Mouse (Mus musculus) forebrain, embryonic 16.5 days (tissue): ENCODE measurements at regions not wholly inside any gene's neighbourhood (a gene's known extent, or its start where the extent isn't known, plus 50 kb on each side); places are given as distances from the start of the nearest gene placed in this dataset.
A peak's percentile ranks its signal among the peaks of the same experiment; 100 is the strongest.

Source experiments
- ATAC-seq: fragments of 200-750 bp; cut with Nextera tagmentation; 2 replicates; pipeline ENCODE4 v1.8.0; 2017; ENCODE audit warnings: mild to moderate bottlenecking, moderate library complexity
- H3K27ac ChIP-seq: fragments of 300-500 bp; sonication (generic); 2 replicates; pipeline ENCODE4 v1.5.1; 2014; ENCODE audit warnings: low read length, control low read depth
- H3K27me3 ChIP-seq: fragments of 300-500 bp; sonication (generic); replicated peaks from 2 replicates; pipeline ENCODE4 v1.6.1; 2014; ENCODE audit warnings: low read length; ENCODE audit not compliant: control insufficient read depth, insufficient read depth
- H3K36me3 ChIP-seq: fragments of 300-500 bp; sonication (generic); 2 replicates; pipeline ENCODE4 v1.6.1; 2014; ENCODE audit not compliant: control insufficient read depth, insufficient read depth
- H3K4me1 ChIP-seq: fragments of 300-500 bp; sonication (generic); replicated peaks from 2 replicates; pipeline ENCODE4 v1.6.1; 2014; ENCODE audit warnings: low read length; ENCODE audit not compliant: control insufficient read depth, insufficient read depth
- H3K4me2 ChIP-seq: fragments of 300-500 bp; sonication (generic); 2 replicates; pipeline ENCODE4 v1.6.1; 2014; ENCODE audit warnings: mild to moderate bottlenecking, low read length, control low read depth
- H3K4me3 ChIP-seq: fragments of 300-500 bp; sonication (generic); replicated peaks from 2 replicates; pipeline ENCODE4 v1.5.1; 2014; ENCODE audit warnings: mild to moderate bottlenecking, low read length, control low read depth
- H3K9ac ChIP-seq: fragments of 300-500 bp; sonication (generic); replicated peaks from 2 replicates; pipeline ENCODE4 v1.6.1; 2014; ENCODE audit warnings: low read depth, low read length, control low read depth
- H3K9me3 ChIP-seq: fragments of 300-500 bp; sonication (generic); 2 replicates; pipeline ENCODE4 v1.6.1; 2016; ENCODE audit warnings: low read length; ENCODE audit not compliant: control insufficient read depth
- WGBS: fragments of 180-500 bp; shearing (Covaris S2); extraction: QIAGEN DNeasy Blood & Tissue Kit; methylation state at CpG from one replicate; pipeline ENCODE4 v1.1.7; 2014; 5-methylcytosine and 5-hydroxymethylcytosine counted together

DNA sequence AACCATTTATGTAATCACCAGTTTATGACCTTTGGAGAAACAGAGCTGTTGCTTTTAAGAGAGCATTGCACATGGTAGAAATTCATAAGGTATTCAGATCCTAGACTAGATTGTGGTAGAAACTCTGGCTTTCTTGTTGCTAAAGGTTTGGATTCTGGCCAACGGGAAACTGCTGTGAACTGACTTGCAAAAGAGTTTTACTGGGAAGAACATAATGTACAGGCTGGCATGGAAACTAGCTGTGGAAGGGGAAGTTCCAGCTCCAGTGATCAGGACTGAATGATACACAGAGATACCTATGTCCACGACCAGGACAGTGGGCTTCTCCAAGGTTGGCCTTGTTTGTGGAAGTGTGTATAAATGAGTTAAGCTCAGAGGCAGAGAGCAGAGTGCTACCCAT, 318.9 kb downstream of the Sv2b start:
- Histone ChIP-seq H3K4me1 (no peaks in the 10 kb centered on the region), H3K4me3 (no peak overlapping the region), H3K27me3 (no peaks in the 10 kb centered on the region), H3K9ac (no peak overlapping the region), H3K27ac (no peak overlapping the region), H3K36me3 (no peaks in the 10 kb centered on the region), H3K9me3 (no peaks in the 10 kb centered on the region), H3K4me2 (no peak overlapping the region)
- WGBS = 70% methylated on average over 2 of the region's 2 CpGs
- ATAC-seq = no peak

DNA sequence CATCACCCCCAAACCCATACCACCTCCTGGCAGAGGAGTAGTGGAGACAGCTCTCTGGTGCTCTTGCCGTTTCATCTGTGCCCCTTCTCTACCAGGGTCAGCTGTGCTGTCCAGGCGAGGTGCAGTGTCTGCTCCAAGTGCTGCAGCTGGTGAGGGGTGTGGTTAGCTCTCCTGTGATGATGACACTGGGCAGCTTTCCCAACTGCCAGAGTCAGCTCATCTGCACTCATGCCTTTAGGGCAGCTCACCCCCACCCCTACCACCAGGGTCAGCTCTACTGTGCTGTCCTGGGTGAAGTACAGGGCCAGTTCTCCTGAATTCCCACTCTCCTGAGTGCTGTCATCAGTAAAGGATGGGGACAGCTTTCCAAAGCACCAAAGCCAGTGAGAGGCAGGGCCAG, 329.6 kb downstream of the Sv2b start:
- no peak overlapping the region for H3K4me3 ChIP-seq
- no peaks in the 10 kb centered on the region for H3K27me3 ChIP-seq
- no peaks in the 10 kb centered on the region for H3K36me3 ChIP-seq
- H3K9me3 ChIP-seq = no peaks in the 10 kb centered on the region
- no peak overlapping the region for H3K4me2 ChIP-seq
- no peak overlapping the region for H3K27ac ChIP-seq
- no peak overlapping the region for H3K9ac ChIP-seq
- 58% methylated on average over 2 of the region's 2 CpGs for WGBS
- no peaks in the 10 kb centered on the region for H3K4me1 ChIP-seq
- ATAC-seq = no peak

DNA sequence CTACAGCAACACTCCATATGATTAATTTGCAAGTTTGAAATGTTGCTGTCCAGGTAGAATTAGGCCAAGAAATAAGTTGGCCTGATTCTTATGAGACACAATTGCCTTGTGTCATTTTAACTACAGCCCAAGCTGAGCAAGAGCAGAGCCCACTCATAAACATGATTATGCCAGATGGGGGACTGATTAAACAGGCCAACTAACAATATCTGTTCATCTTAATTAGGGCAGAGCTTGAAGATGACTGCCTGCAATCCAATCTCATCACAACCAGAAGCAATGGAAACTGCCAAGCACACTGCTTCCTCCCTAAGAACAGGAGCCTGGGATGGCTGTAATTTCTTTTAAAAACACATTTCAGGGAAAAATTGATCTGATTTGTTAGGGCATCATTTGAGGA, 333.1 kb downstream of the Sv2b start:
- H3K4me1 ChIP-seq = no peaks in the 10 kb centered on the region
- no peaks in the 10 kb centered on the region for H3K27me3 ChIP-seq
- no peaks in the 10 kb centered on the region for H3K36me3 ChIP-seq
- no peaks in the 10 kb centered on the region for H3K9me3 ChIP-seq
- H3K4me3 ChIP-seq = no peak overlapping the region
- no peak overlapping the region for H3K27ac ChIP-seq
- ATAC-seq = no peak
- H3K4me2 ChIP-seq = no peak overlapping the region
- H3K9ac ChIP-seq = no peak overlapping the region

DNA sequence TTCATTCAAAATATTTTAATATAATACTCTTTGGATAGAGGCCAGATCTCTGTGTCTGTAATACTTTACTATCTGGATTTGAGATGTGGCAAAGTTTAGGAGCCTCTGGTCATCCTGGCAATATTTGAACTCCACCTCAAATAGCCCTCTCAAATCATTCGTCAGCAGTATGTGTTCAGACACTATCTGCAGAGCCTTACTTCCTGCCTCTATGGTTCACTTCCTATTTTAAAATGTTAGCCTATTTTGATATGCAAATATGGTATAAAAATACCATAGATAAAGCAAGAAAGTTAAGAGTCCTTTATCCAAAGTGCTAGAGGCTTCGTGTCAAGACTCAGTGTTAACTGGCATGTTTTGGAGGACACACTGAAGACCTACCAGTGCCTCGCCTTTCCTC, 334.6 kb downstream of the Sv2b start:
- Histone ChIP-seq H3K27ac (no peak overlapping the region), H3K4me1 (no peaks in the 10 kb centered on the region), H3K27me3 (no peaks in the 10 kb centered on the region), H3K9ac (no peak overlapping the region), H3K4me2 (no peak overlapping the region), H3K9me3 (no peaks in the 10 kb centered on the region), H3K36me3 (no peaks in the 10 kb centered on the region), H3K4me3 (no peak overlapping the region)
- ATAC-seq = no peak
- 90% methylated on average over 3 of the region's 3 CpGs for WGBS

DNA sequence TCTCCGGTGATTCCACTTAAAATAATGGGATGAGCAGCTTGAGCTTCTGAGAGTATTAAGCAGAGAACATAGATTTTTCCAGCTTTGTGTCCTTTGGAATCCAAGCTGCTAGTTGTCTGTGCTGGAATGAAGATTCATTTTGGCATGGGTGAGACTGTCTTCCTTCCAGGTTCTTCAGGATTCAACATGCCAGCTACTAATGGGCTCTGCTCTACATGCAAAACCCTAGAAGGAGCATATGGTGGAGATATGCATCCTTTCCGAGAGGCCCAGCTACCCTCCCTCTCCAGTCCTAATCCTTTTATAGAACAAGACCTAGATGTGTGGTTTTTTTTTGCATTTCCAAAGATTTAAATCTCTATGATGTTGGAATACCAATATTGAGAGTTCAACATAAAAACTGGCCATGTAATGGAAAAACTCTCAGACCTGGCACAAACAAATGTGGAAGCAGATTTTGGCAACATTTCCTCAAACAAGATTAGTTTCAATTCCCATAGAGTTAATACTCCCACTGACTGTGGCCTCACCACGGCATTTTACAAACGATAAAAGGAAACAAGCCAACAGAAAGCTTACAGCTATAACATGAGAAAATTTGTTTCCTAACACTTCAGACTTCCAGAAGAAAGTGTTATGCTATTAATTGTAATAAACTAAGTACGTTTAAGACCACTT, 364.5 kb downstream of the Sv2b start:
- Histone ChIP-seq H3K4me3 (no peak overlapping the region), H3K27ac (no peak overlapping the region), H3K4me2 (no peak overlapping the region), H3K27me3 (no peaks in the 10 kb centered on the region), H3K9me3 (no peaks in the 10 kb centered on the region), H3K4me1 (peaks cover 4% of the 10 kb centered on the region), H3K36me3 (no peaks in the 10 kb centered on the region), H3K9ac (no peak overlapping the region)
- peak; percentile 75 for ATAC-seq
- WGBS = 55% methylated on average over 5 of the region's 5 CpGs

DNA sequence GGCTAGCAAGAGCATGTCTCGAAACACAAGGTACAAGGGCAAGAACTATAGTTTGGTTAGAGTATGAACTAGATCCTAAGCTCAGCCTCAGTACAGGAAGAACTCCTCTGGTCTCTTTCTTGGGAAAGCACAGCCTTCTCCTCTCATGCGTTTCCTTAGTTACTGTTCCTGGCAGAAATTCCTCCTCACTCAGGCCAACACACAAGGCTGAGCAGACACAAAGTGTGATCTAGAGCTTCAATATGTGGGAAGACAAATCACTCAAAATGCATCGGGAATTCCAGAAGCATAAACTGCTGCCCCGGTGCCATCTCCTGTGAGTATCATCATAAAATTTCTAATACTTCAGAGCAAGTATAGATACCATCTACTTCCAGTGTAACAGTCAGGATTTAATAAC, 366.1 kb downstream of the Sv2b start:
- no peaks in the 10 kb centered on the region for H3K36me3 ChIP-seq
- H3K4me3 ChIP-seq = no peak overlapping the region
- no peaks in the 10 kb centered on the region for H3K9me3 ChIP-seq
- H3K4me2 ChIP-seq = no peak overlapping the region
- H3K27ac ChIP-seq = no peak overlapping the region
- peak; percentile 54; the same call in 1 of the 2 replicates for ATAC-seq
- WGBS = 73% methylated on average over 4 of the region's 4 CpGs
- H3K4me1 ChIP-seq = peaks cover 4% of the 10 kb centered on the region
- H3K9ac ChIP-seq = no peak overlapping the region
- no peaks in the 10 kb centered on the region for H3K27me3 ChIP-seq

DNA sequence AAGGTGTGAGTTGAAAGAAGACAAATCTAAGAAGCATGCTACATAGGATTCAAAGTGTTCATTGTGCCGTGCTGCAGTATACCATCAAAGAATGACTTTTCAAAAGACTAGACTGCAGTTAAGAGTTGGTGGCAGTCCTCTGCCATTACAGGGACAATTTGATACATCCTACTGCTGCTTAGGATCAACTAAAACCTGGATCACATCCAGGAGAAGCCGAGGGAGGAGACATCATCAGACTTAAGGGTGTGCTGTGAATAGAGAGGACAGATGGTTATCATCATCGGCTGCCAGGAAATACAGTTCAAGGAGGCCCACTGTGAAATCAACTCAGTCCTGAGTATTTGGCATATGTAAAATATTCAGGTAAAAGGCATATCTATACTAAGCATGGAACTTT, 366.9 kb downstream of the Sv2b start:
- Histone ChIP-seq H3K4me1 (peaks cover 4% of the 10 kb centered on the region), H3K9ac (no peak overlapping the region), H3K9me3 (no peaks in the 10 kb centered on the region), H3K4me3 (no peak overlapping the region), H3K36me3 (no peaks in the 10 kb centered on the region), H3K27me3 (no peaks in the 10 kb centered on the region), H3K27ac (no peak overlapping the region), H3K4me2 (no peak overlapping the region)
- no peak; the same call in 1 of the 2 replicates for ATAC-seq
- 52% methylated on average over 3 of the region's 3 CpGs for WGBS

DNA sequence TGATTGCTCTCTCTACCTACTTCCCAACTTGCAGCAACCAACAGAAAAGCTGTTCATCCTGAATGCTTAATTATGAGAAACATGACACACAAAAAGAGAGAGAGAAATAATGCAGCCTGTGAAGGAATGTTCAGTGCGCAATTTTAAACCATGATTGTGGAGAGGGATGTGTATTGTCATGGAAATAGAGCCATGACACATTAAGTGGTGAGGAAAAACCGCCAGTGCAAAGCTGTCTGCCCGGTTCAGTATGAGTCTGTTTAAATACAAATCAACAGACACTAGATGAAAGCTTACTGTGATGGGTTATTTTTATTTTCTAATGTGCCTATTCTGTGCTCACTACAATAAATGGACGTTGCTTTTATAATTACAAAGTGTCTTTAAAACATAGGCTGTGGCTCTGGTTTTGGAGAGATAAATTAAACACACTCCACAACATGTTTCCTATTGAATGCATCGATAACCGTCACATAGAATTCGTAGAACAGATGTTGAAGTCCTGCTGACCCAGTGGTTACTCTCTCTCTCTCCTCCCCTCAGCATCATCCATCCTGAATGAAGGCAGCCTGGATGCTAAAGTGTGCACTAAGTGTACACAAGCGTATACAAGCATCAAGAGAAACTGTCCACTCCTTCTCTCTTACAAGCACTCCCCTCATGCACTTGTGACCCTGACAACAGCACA, 374.7 kb upstream of the Slco3a1 start:
- Histone ChIP-seq H3K27me3 (no peaks in the 10 kb centered on the region), H3K27ac (no peak overlapping the region), H3K36me3 (no peaks in the 10 kb centered on the region), H3K4me3 (no peak overlapping the region), H3K9me3 (no peaks in the 10 kb centered on the region), H3K4me2 (no peak overlapping the region), H3K9ac (no peak overlapping the region), H3K4me1 (0 out of 2 replicates have a peak, but pooled peaks cover 5% of the 10 kb centered on the region)
- WGBS = 34% methylated on average over 8 of the region's 8 CpGs
- peak; percentile 78; the same call in 1 of the 2 replicates for ATAC-seq

DNA sequence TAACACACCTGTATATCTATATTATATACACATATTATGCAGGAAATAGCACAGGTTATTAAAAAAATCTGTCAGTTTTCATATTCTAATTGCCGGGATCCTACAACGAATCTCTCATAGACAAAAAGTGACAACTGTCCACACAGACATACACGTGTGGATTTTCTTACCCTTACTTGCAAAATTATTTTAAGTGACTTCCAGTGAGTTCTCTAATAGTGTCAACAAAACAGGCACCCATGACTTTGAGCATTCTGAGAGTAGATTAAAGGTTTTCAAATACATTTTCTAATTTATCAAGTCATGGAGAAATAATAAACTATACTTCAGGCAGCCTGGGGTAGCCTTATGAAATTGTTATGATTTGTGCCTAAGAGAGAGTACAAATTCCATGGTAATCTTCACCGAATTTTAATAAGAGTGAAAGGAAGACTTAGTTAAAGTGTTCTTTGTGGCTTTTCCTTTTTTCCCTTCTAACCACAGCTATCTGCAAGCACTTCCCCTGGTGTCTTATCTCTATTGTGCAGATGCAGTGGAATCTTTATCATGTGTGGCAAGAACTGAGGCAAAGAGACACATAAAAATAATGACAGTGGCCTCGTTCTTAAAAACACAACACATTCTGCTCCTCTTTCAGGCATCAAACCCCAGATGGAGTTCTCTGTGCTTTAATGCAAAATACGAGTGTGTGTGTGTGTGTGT, 373.8 kb upstream of the Slco3a1 start:
- 68% methylated on average over 6 of the region's 6 CpGs for WGBS
- Histone ChIP-seq H3K4me2 (no peak overlapping the region), H3K4me1 (0 out of 2 replicates have a peak, but pooled peaks cover 5% of the 10 kb centered on the region), H3K9me3 (no peaks in the 10 kb centered on the region), H3K9ac (no peak overlapping the region), H3K36me3 (no peaks in the 10 kb centered on the region), H3K27me3 (no peaks in the 10 kb centered on the region), H3K27ac (no peak overlapping the region), H3K4me3 (no peak overlapping the region)
- no peak for ATAC-seq
